Mouse (Mus musculus): Measurements from ENCODE around the gene Rbfox3.

DNA sequence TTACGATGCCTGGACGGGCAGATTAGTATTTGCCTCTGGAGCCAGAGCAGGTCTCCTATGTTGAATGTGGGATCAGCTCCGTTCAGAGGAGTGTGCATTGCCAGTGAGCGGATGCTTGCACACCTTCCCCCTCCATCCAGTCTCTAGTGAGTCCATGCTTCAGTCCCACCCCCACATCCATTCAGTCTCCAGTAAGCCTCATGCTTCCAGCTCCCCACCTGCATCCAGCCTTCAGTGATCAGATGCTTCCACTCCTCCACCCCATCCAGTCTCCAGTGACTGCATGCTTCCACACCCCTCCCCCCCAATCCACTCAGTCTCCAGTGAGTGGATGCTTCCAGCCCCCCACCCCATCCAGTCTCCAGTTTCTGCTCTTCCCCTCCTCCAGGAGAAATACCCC is 297.3 kb downstream of the Rbfox3 start:
- TF ChIP-seq POLR2AphosphoS5 (IDR thresholded peaks at IDR 0.05; ENCODE audit: insufficient replicate concordance, low read depth, low read length) (no peak), CTCF (IDR thresholded peaks at IDR 0.05; ENCODE audit: low read depth, low read length) (no peak), GATA1 (IDR thresholded peaks at IDR 0.05; ENCODE audit: borderline replicate concordance, low read length) (no peak)

Measured in G1E (cell line).